Mouse (Mus musculus) spleen, adult 2 months (tissue): ENCODE data around the gene Syt8.

Source experiments
- CTCF ChIP-seq: fragments of 200-500 bp; IDR thresholded peaks from 2 replicates; pipeline ENCODE4 v1.5.1; 2011; ENCODE audit warnings: mild to moderate bottlenecking, inconsistent platforms; ENCODE audit not compliant: insufficient read depth, insufficient read length, insufficient replicate concordance; ENCODE audit errors: extremely low read depth
- POLR2A ChIP-seq: fragments of 200-500 bp; IDR thresholded peaks from 2 replicates; pipeline ENCODE4 v1.6.1; 2011; ENCODE audit warnings: low read depth, low read length, inconsistent platforms

DNA sequence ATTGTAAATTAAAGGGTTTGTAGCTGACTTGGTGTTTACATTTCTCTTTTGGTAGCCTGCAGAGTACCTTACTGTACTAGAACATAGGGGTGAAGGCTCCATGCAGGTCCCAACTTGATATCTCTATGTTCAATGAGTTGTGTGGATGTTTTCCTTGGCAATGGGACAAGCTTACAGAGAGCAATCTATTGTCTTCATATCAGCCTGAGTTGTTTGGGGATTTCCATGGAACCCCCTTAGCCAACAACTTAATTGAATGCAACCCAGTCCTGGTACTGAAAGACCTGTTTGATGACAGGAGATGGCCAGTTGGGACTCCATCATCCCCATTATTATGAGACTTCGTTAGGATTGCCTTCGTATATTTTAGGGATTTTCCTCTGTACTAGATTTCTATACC lies 16.6 kb upstream of the Syt8 start:
- TF ChIP-seq POLR2A (no peak), CTCF (no peak)
